Mouse (Mus musculus) heart, embryonic 16.5 days (tissue): Measurements from ENCODE around the gene Pla1a. TPM values are rescaled to one million over a fixed set of nuclear protein-coding genes. Genes with fewer than 3 reads are reported as not detected.
"Not testable (repeated sequence)": the region's sequence is repeated elsewhere in the genome, so short reads cannot be mapped to it uniquely, and the experiment has no call there.

ENCODE experiments used
- ATAC-seq: fragments of 200-750 bp; cut with Nextera tagmentation; replicated peaks from 2 replicates; pipeline ENCODE4 v1.8.0; 2017; ENCODE audit warnings: moderate number of reproducible peaks; ENCODE audit not compliant: insufficient read depth, low FRiP score; ENCODE audit errors: extremely low read depth
- H3K27ac ChIP-seq: fragments of 300-500 bp; sonication (generic); 2 replicates; pipeline ENCODE4 v1.5.1; 2014; ENCODE audit warnings: mild to moderate bottlenecking, low read length, control low read depth, moderate library complexity
- H3K27me3 ChIP-seq: fragments of 300-500 bp; sonication (generic); 2 replicates; pipeline ENCODE4 v1.6.1; 2014; ENCODE audit warnings: low read length, mixed read lengths; ENCODE audit not compliant: control insufficient read depth, insufficient read depth
- H3K36me3 ChIP-seq: fragments of 300-500 bp; sonication (generic); 2 replicates; pipeline ENCODE4 v1.6.1; 2014; ENCODE audit not compliant: control insufficient read depth, insufficient read depth
- H3K4me1 ChIP-seq: fragments of 300-500 bp; sonication (generic); 2 replicates; pipeline ENCODE4 v1.6.1; 2014; ENCODE audit warnings: low read length, mixed read lengths; ENCODE audit not compliant: control insufficient read depth, insufficient read depth
- H3K4me2 ChIP-seq: fragments of 300-500 bp; sonication (generic); 2 replicates; pipeline ENCODE4 v1.6.1; 2014; ENCODE audit warnings: low read depth, mild to moderate bottlenecking, control low read depth, low read length
- H3K4me3 ChIP-seq: fragments of 300-500 bp; sonication (generic); 2 replicates; pipeline ENCODE4 v1.5.1; 2014; ENCODE audit warnings: mild to moderate bottlenecking, control low read depth, low read length
- H3K9ac ChIP-seq: fragments of 300-500 bp; sonication (generic); 2 replicates; pipeline ENCODE4 v1.6.1; 2014; ENCODE audit warnings: low read length, control low read depth
- H3K9me3 ChIP-seq: fragments of 300-500 bp; sonication (generic); replicated peaks from 2 replicates; pipeline ENCODE4 v1.6.1; 2016; ENCODE audit warnings: low read length; ENCODE audit not compliant: control insufficient read depth
- WGBS: fragments of 180-500 bp; shearing (Covaris S2); extraction: QIAGEN DNeasy Blood & Tissue Kit; methylation state at CpG from one replicate; pipeline ENCODE4 v1.1.7; 2014; 5-methylcytosine and 5-hydroxymethylcytosine counted together
- polyA plus RNA-seq: library from polyadenylated mRNA; unstranded; fragments of >200 nt; fragmentation: Nextera tagmentation; extraction: Ambion mirVana; gene quantifications from 2 replicates; pipeline ENCODE4 v1.2.1, GENCODE M21; 2015

Pla1a gene
- 3.6 and 4.2 TPM in 2 replicates for polyA plus RNA-seq

- H3K9ac ChIP-seq: no peak within 1 kb of the TSS
- H3K27ac ChIP-seq: no peak within 1 kb of the TSS
These were observed at the start of gene Pla1a for GRCm38 (mm10) chr16:38432498-38433425. TSS of gene Pla1a (minus strand) at chr16:38433145.

GRCm38 (mm10) chr16:38481327-38481726, 48.4 kb upstream of the Pla1a start:
- H3K9me3 ChIP-seq: 0 out of 2 replicates have a peak, but pooled peaks cover 4% of the 10 kb centered on the region
- H3K27ac ChIP-seq: no peak overlapping the region
- 79% methylated on average over 4 of the region's 4 CpGs for WGBS
- H3K4me2 ChIP-seq: no peak overlapping the region
- 0 out of 2 replicates have a peak, but pooled peaks cover 2% of the 10 kb centered on the region for H3K27me3 ChIP-seq
- ATAC-seq: no peak
- H3K9ac ChIP-seq: no peak overlapping the region
- no peaks in the 10 kb centered on the region for H3K36me3 ChIP-seq
- H3K4me3 ChIP-seq: no peak overlapping the region
- H3K4me1 ChIP-seq: peaks cover 16% of the 10 kb centered on the region

More at GRCm38 (mm10) chr16:38432498-38433425, at the start of gene Pla1a:
- 67% methylated on average over 11 of the region's 11 CpGs for WGBS
- no peaks in the 10 kb centered on the region for H3K9me3 ChIP-seq
- no peaks in the 10 kb centered on the region for H3K36me3 ChIP-seq
- H3K4me3 ChIP-seq: no peak within 1 kb of the TSS
- H3K4me1 ChIP-seq: peaks cover 6% of the 10 kb centered on the region; the same call in 1 of the 2 replicates
- no peak within 1 kb of the TSS for H3K4me2 ChIP-seq
- H3K27me3 ChIP-seq: no peaks in the 10 kb centered on the region
- no peak for ATAC-seq

GRCm38 (mm10) chr16:38478296-38478695, 45.4 kb upstream of the Pla1a start:
- H3K36me3 ChIP-seq: no peaks in the 10 kb centered on the region
- H3K9me3 ChIP-seq: 0 out of 2 replicates have a peak, but pooled peaks cover 4% of the 10 kb centered on the region
- H3K27ac ChIP-seq: no peak overlapping the region
- H3K9ac ChIP-seq: no peak overlapping the region
- no peak for ATAC-seq
- no peak overlapping the region for H3K4me2 ChIP-seq
- no peaks in the 10 kb centered on the region for H3K27me3 ChIP-seq
- no peak overlapping the region for H3K4me3 ChIP-seq
- 88% methylated on average over 3 of the region's 3 CpGs for WGBS
- peaks cover 15% of the 10 kb centered on the region for H3K4me1 ChIP-seq

- H3K9me3 ChIP-seq, ATAC-seq, H3K27me3 ChIP-seq, H3K36me3 ChIP-seq: not testable (repeated sequence)
- peak overlapping the region; percentile 54 for H3K4me3 ChIP-seq
- H3K4me1 ChIP-seq: peaks cover 12% of the 10 kb centered on the region
- H3K27ac ChIP-seq: peak overlapping the region; percentile 95
- H3K9ac ChIP-seq: peak overlapping the region; percentile 79
- peak overlapping the region; percentile 85 for H3K4me2 ChIP-seq
- WGBS: 45% methylated on average over 14 of the region's 14 CpGs
These were observed 44.3 kb upstream of the Pla1a start for GRCm38 (mm10) chr16:38477241-38477608.

GRCm38 (mm10) chr16:38476312-38477240, 43.6 kb upstream of the Pla1a start:
- WGBS: 6% methylated on average over 34 of the region's 34 CpGs
- H3K4me2 ChIP-seq: peak overlapping the region; percentile 85
- peak; percentile 79 for ATAC-seq

GRCm38 (mm10) chr16:38475681-38476311, 42.9 kb upstream of the Pla1a start:
- H3K9me3 ChIP-seq: no peaks in the 10 kb centered on the region
- peak; percentile 1; the same call in 1 of the 2 replicates for ATAC-seq
- peak overlapping the region; percentile 54 for H3K4me3 ChIP-seq
- H3K27me3 ChIP-seq: no peaks in the 10 kb centered on the region
- peaks cover 12% of the 10 kb centered on the region for H3K4me1 ChIP-seq
- H3K36me3 ChIP-seq: no peaks in the 10 kb centered on the region
- H3K4me2 ChIP-seq: peak overlapping the region; percentile 85
- H3K9ac ChIP-seq: peak overlapping the region; percentile 79
- 25% methylated on average over 4 of the region's 4 CpGs for WGBS
- peak overlapping the region; percentile 95 for H3K27ac ChIP-seq

More at GRCm38 (mm10) chr16:38476312-38477240, 43.6 kb upstream of the Pla1a start:
- no peaks in the 10 kb centered on the region for H3K9me3 ChIP-seq
- peak overlapping the region; percentile 54 for H3K4me3 ChIP-seq
- H3K27me3 ChIP-seq: no peaks in the 10 kb centered on the region
- H3K36me3 ChIP-seq: no peaks in the 10 kb centered on the region
- H3K4me1 ChIP-seq: peaks cover 12% of the 10 kb centered on the region
- H3K9ac ChIP-seq: peak overlapping the region; percentile 79
- peak overlapping the region; percentile 95 for H3K27ac ChIP-seq

GRCm38 (mm10) chr16:38474677-38475286, 41.8 kb upstream of the Pla1a start:
- Histone ChIP-seq H3K4me2 (no peak overlapping the region), H3K4me1 (peaks cover 12% of the 10 kb centered on the region), H3K36me3 (no peaks in the 10 kb centered on the region), H3K27me3 (no peaks in the 10 kb centered on the region), H3K27ac (no peak overlapping the region), H3K9ac (no peak overlapping the region), H3K9me3 (no peaks in the 10 kb centered on the region), H3K4me3 (no peak overlapping the region)
- 83% methylated on average over 9 of the region's 9 CpGs for WGBS
- no peak for ATAC-seq

- 74% methylated on average over 5 of the region's 5 CpGs for WGBS
- Histone ChIP-seq H3K27me3 (no peaks in the 10 kb centered on the region), H3K4me2 (no peak overlapping the region), H3K4me1 (peaks cover 12% of the 10 kb centered on the region), H3K36me3 (no peaks in the 10 kb centered on the region), H3K9ac (no peak overlapping the region), H3K9me3 (no peaks in the 10 kb centered on the region), H3K4me3 (no peak overlapping the region), H3K27ac (no peak overlapping the region)
- ATAC-seq: no peak
These were observed 40.7 kb upstream of the Pla1a start for GRCm38 (mm10) chr16:38473661-38474060.
